Mouse (Mus musculus): Measurements from ENCODE around the gene Kat7. TPM values are rescaled to one million over a fixed set of nuclear protein-coding genes. Genes with fewer than 3 reads are reported as not detected.
A peak's percentile ranks its signal among the peaks of the same experiment; 100 is the strongest.

Gene Kat7
- total RNA-seq (2021) = 10 to 100 TPM; 25.9 to 28.6 TPM
- 19.8 and 31.4 TPM in 2 replicates for polyA plus RNA-seq (2012; rRNA removed)
- long read RNA-seq, partial matches to known transcripts = 1 of 3 reads
- long read RNA-seq, other reads (novel, unspliced or antisense) = 2 of 3 reads

DNA sequence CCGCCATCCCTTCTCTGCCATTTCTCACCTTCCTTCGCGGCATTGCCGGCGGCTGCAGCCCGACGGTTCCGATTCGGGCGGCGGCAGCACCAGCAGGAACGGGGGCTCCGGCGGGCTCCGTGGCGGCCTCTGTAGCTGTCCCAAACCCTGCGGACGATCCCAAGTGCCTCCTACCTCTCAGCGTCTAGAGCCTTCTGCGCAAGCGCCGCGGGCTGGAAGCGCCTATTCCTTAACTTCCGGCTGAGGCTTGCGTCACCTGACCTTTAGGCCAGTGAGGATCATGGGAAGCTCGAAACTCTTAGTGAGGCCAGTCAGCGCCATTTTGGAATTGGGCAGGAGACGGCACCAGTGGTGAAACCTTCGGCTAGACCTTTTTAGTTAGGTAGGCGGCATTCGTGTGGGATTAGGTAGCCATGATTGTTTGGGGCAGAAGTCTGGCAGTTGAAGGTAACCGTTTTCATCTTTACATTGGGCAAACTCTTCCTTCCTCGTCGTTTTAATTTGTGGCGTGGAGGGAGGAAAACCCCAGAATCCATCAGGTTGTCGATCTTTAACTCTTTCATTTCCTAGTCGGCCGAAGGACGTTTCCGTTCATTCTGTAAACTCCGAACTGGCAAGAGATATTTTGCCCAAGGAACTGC is at the start of gene Kat7:
Gene Kat7 (minus strand): TSS at position 240 of the 641 bp plus-strand sequence.
- H3K4me1 ChIP-seq (ENCODE audit: control insufficient read depth, insufficient read depth, low read length) = peaks cover 4% of the 10 kb centered on the region
- no peak for TF ChIP-seq CTCF (IDR thresholded peaks at IDR 0.05)
- peak; percentile 73; the same call in 1 of the 2 replicates for TF ChIP-seq EP300 (IDR thresholded peaks at IDR 0.05; ENCODE audit: insufficient read depth, low read depth, low read length)
- peak; percentile 78 for TF ChIP-seq POLR2A (IDR thresholded peaks at IDR 0.05; ENCODE audit: insufficient read depth, low read depth, low read length)
- under 1% methylated on average over 42 of the region's 42 CpGs for WGBS
- H3K27ac ChIP-seq = peak within 1 kb of the TSS; percentile 99
- no peaks in the 10 kb centered on the region for H3K27me3 ChIP-seq (ENCODE audit: control insufficient read depth, insufficient read depth, low read length)
- H3K4me3 ChIP-seq = peak within 1 kb of the TSS; percentile 98
- DNase-seq = peak; percentile 95 to 99
- peak within 1 kb of the TSS; percentile 94 for H3K9ac ChIP-seq (ENCODE audit: low read depth, low read length)
- no peaks in the 10 kb centered on the region; the same call in 1 of the 2 replicates for H3K36me3 ChIP-seq (ENCODE audit: control insufficient read depth, insufficient read depth, low read length)
- intact Hi-C loops (cut with DNase I) = loop anchor here (2.0 to 5.0 kb wide), 3 partner anchors 27 to 75 kb away; partner anchors contain the start of genes Fam117a and Slc35b1
- H3K79me2 ChIP-seq (replicated peaks; ENCODE audit: control insufficient read depth, insufficient read depth, low read length) = peaks cover 3% of the 10 kb centered on the region; the same call in 1 of the 2 replicates

DNA sequence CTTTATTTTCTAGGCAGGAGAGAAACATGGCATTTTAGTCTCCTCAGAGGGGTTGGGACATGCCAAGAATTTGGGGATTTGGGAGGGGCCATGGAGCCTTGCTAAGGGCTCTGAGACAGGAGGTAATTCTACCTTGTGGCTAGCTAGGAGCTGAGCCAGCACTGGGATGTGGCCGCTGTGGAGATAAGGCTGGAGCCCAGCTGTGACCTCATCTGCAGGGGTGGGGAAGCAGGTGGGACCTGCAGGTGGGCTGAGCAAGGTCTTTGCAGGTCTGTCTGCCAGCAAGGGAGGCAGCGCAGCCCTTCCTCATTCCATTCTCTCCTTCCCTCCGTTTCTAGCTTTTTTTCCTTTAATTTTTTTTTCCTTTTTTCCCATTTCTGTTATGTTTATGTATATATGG is 48.2 kb upstream of the Kat7 start:
- H3K9ac ChIP-seq (ENCODE audit: low read depth, low read length) = no peak overlapping the region
- TF ChIP-seq CTCF (IDR thresholded peaks at IDR 0.05) (no peak), POLR2A (IDR thresholded peaks at IDR 0.05; ENCODE audit: insufficient read depth, low read depth, low read length) (no peak), EP300 (IDR thresholded peaks at IDR 0.05; ENCODE audit: insufficient read depth, low read depth, low read length) (no peak)
- peaks cover 8% of the 10 kb centered on the region for H3K4me1 ChIP-seq (ENCODE audit: control insufficient read depth, insufficient read depth, low read length)
- WGBS = 67% methylated on average over 3 of the region's 3 CpGs
- DNase-seq = no peak
- H3K27ac ChIP-seq = no peak overlapping the region
- intact Hi-C loops (cut with DNase I) = no loop called here
- H3K79me2 ChIP-seq (replicated peaks; ENCODE audit: control insufficient read depth, insufficient read depth, low read length) = no peaks in the 10 kb centered on the region
- no peak overlapping the region for H3K4me3 ChIP-seq
- no peaks in the 10 kb centered on the region for H3K27me3 ChIP-seq (ENCODE audit: control insufficient read depth, insufficient read depth, low read length)
- H3K36me3 ChIP-seq (ENCODE audit: control insufficient read depth, insufficient read depth, low read length) = no peaks in the 10 kb centered on the region

DNA sequence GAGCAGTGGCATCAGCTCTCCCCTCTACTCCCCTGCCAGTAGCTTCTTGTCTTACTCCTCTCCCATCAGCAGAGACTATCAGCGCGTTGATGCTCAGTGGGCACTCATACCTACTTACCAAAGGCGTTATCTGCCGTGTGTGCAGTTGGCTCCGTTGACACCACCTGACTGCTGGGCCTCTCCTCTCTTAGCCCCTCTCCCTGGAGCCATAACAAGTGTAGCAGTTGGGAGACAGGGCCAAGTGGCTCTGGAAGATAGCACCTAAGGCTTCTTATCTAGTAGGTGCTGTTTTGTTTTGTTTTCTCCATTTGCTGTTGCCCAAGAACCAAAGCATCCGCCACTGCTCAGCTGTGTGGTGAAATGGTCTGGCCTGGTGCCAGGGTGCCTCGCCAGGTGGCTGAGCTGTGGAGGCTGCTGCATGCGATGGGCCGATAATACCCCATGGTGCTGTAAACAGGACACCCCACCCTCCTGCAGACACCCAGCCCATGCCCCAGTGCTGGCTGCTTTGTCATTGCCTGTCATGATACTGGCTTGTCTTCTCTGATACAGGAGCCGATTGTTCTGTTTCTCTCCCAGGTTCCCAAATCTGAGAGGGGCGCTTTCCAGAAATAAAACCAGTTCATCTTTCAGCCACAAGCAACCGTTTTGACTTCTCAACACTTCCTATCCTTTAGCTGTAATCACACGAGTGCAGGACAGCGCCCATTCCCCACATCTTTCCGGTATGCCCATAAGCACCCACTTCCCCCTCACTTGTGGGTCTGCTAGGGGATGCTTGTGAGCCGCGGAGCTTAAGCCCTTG is 46.6 kb upstream of the Kat7 start:
- Histone ChIP-seq H3K27ac (no peak overlapping the region; the same call in 1 of the 2 replicates), H3K9ac (ENCODE audit: low read depth, low read length) (no peak overlapping the region), H3K79me2 (replicated peaks; ENCODE audit: control insufficient read depth, insufficient read depth, low read length) (no peaks in the 10 kb centered on the region), H3K4me1 (ENCODE audit: control insufficient read depth, insufficient read depth, low read length) (peaks cover 8% of the 10 kb centered on the region), H3K36me3 (ENCODE audit: control insufficient read depth, insufficient read depth, low read length) (no peaks in the 10 kb centered on the region), H3K4me3 (no peak overlapping the region), H3K27me3 (ENCODE audit: control insufficient read depth, insufficient read depth, low read length) (no peaks in the 10 kb centered on the region)
- WGBS = 49% methylated on average over 17 of the region's 17 CpGs
- peak; percentile 64 to 84 for DNase-seq
- intact Hi-C loops (cut with DNase I) = no loop called here
- TF ChIP-seq CTCF (IDR thresholded peaks at IDR 0.05) = no peak
- TF ChIP-seq EP300 (IDR thresholded peaks at IDR 0.05; ENCODE audit: insufficient read depth, low read depth, low read length) = 0 out of 2 replicates have a peak, but pooled peaks have one; percentile 36

DNA sequence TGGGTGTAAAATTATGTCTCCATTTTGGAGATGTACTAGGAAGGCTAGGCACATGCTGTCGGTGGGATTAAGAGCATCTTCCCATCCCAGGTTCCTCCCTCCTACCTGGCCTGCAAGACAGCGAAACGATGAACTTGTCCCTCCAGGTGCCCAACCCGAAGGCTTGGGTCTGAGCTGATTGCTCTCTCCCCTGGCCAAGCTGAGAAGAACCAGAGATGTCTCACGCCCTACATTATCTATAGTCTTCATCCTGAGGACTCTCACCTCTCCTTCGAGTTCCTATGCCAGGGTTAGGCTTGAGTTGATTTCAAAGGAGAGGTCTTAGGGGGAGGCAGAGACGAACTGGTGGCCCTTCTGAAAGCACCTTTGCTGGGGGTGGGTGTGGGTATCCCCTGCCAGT is 46.0 kb upstream of the Kat7 start:
- no peak for TF ChIP-seq CTCF (IDR thresholded peaks at IDR 0.05)
- TF ChIP-seq POLR2A (IDR thresholded peaks at IDR 0.05; ENCODE audit: insufficient read depth, low read depth, low read length) = no peak
- no peak for TF ChIP-seq EP300 (IDR thresholded peaks at IDR 0.05; ENCODE audit: insufficient read depth, low read depth, low read length)
- DNase-seq = no peak
- H3K4me1 ChIP-seq (ENCODE audit: control insufficient read depth, insufficient read depth, low read length) = peaks cover 8% of the 10 kb centered on the region
- no peaks in the 10 kb centered on the region for H3K27me3 ChIP-seq (ENCODE audit: control insufficient read depth, insufficient read depth, low read length)
- no peak overlapping the region for H3K9ac ChIP-seq (ENCODE audit: low read depth, low read length)
- H3K36me3 ChIP-seq (ENCODE audit: control insufficient read depth, insufficient read depth, low read length) = no peaks in the 10 kb centered on the region
- H3K79me2 ChIP-seq (replicated peaks; ENCODE audit: control insufficient read depth, insufficient read depth, low read length) = no peaks in the 10 kb centered on the region
- H3K4me3 ChIP-seq = no peak overlapping the region
- intact Hi-C loops (cut with DNase I) = no loop called here
- no peak overlapping the region for H3K27ac ChIP-seq
- WGBS = 89% methylated on average over 7 of the region's 7 CpGs

- no peak for DNase-seq
- H3K36me3 ChIP-seq (ENCODE audit: control insufficient read depth, insufficient read depth, low read length) = no peaks in the 10 kb centered on the region
- H3K9ac ChIP-seq (ENCODE audit: low read depth, low read length) = no peak overlapping the region
- no peaks in the 10 kb centered on the region for H3K79me2 ChIP-seq (replicated peaks; ENCODE audit: control insufficient read depth, insufficient read depth, low read length)
- H3K27ac ChIP-seq = no peak overlapping the region; the same call in 1 of the 2 replicates
- intact Hi-C loops (cut with DNase I) = no loop called here
- peaks cover 8% of the 10 kb centered on the region for H3K4me1 ChIP-seq (ENCODE audit: control insufficient read depth, insufficient read depth, low read length)
- TF ChIP-seq POLR2A (IDR thresholded peaks at IDR 0.05; ENCODE audit: insufficient read depth, low read depth, low read length) = no peak
- no peak for TF ChIP-seq EP300 (IDR thresholded peaks at IDR 0.05; ENCODE audit: insufficient read depth, low read depth, low read length)
- no peak for TF ChIP-seq CTCF (IDR thresholded peaks at IDR 0.05)
- no peak overlapping the region for H3K4me3 ChIP-seq
- no peaks in the 10 kb centered on the region for H3K27me3 ChIP-seq (ENCODE audit: control insufficient read depth, insufficient read depth, low read length)
- 81% methylated on average over 5 of the region's 5 CpGs for whole genome bisulfite sequencing
Measured at GRCm38 (mm10) chr11:95355661-95356011, 45.6 kb upstream of the Kat7 start.

Data from heart, adult 2 months (tissue).